Mouse (Mus musculus) heart, embryonic 11.5 days (tissue): Measurements from ENCODE around the gene Slc25a13. TPM values are rescaled to one million over a fixed set of nuclear protein-coding genes. Genes with fewer than 3 reads are reported as not detected.

ENCODE experiments used
- ATAC-seq: fragments of 200-750 bp; cut with Nextera tagmentation; replicated peaks from 2 replicates; pipeline ENCODE4 v1.8.0; 2017; ENCODE audit warnings: moderate library complexity; ENCODE audit not compliant: insufficient number of reproducible peaks, low FRiP score, low TSS enrichment
- H3K27ac ChIP-seq: fragments of 300-500 bp; sonication (generic); 2 replicates; pipeline ENCODE4 v1.5.1; 2014; ENCODE audit warnings: mild to moderate bottlenecking, low read depth, low read length
- H3K27me3 ChIP-seq: fragments of 300-500 bp; sonication (generic); 2 replicates; pipeline ENCODE4 v1.6.1; 2014; ENCODE audit warnings: mild to moderate bottlenecking, low read length, mixed read lengths; ENCODE audit not compliant: control insufficient read depth, insufficient read depth
- H3K36me3 ChIP-seq: fragments of 300-500 bp; sonication (generic); 2 replicates; pipeline ENCODE4 v1.6.1; 2014; ENCODE audit warnings: mild to moderate bottlenecking, low read length, moderate library complexity, mixed read lengths; ENCODE audit not compliant: control insufficient read depth, insufficient read depth
- H3K4me1 ChIP-seq: fragments of 300-500 bp; sonication (generic); 2 replicates; pipeline ENCODE4 v1.6.1; 2014; ENCODE audit warnings: low read length; ENCODE audit not compliant: control insufficient read depth, insufficient read depth
- H3K4me2 ChIP-seq: fragments of 300-500 bp; sonication (generic); 2 replicates; pipeline ENCODE4 v1.6.1; 2014; ENCODE audit warnings: mild to moderate bottlenecking, moderate library complexity
- H3K4me3 ChIP-seq: fragments of 300-500 bp; sonication (generic); 2 replicates; pipeline ENCODE4 v1.5.1; 2014; ENCODE audit warnings: low read depth, low read length
- H3K9ac ChIP-seq: fragments of 300-500 bp; sonication (generic); 2 replicates; pipeline ENCODE4 v1.6.1; 2014; ENCODE audit warnings: mild to moderate bottlenecking, low read depth, low read length, moderate library complexity
- H3K9me3 ChIP-seq: fragments of 300-500 bp; sonication (generic); replicated peaks from 2 replicates; pipeline ENCODE4 v1.6.1; 2016; ENCODE audit warnings: low read length; ENCODE audit not compliant: control insufficient read depth
- WGBS: fragments of 180-500 bp; shearing (Covaris S2); extraction: QIAGEN DNeasy Blood & Tissue Kit; methylation state at CpG from one replicate; pipeline ENCODE4 v1.1.7; 2014; ENCODE audit not compliant: insufficient replicate concordance; 5-methylcytosine and 5-hydroxymethylcytosine counted together
- polyA plus RNA-seq: library from polyadenylated mRNA; unstranded; fragments of >200 nt; fragmentation: Nextera tagmentation; extraction: Ambion mirVana; gene quantifications from 2 replicates; pipeline ENCODE4 v1.2.1, GENCODE M21; 2014

Slc25a13 gene
- polyA plus RNA-seq, 1 experiment from 2014 or later, result 59.4 TPM

GRCm38 (mm10) chr6:6103469-6103868 is 113.5 kb downstream of the Slc25a13 start:
- Histone ChIP-seq H3K9ac (no peak overlapping the region), H3K27me3 (no peaks in the 10 kb centered on the region), H3K4me2 (no peak overlapping the region), H3K36me3 (no peaks in the 10 kb centered on the region; the same call in 1 of the 2 replicates), H3K9me3 (no peaks in the 10 kb centered on the region), H3K27ac (no peak overlapping the region), H3K4me3 (no peak overlapping the region), H3K4me1 (no peaks in the 10 kb centered on the region)
- no peak for ATAC-seq
- WGBS, result 62% methylated on average over 2 of the region's 2 CpGs

GRCm38 (mm10) chr6:6101605-6102004 is 115.4 kb downstream of the Slc25a13 start:
- Histone ChIP-seq H3K9me3 (no peaks in the 10 kb centered on the region), H3K4me1 (no peaks in the 10 kb centered on the region), H3K4me2 (no peak overlapping the region), H3K36me3 (no peaks in the 10 kb centered on the region), H3K27me3 (no peaks in the 10 kb centered on the region), H3K27ac (no peak overlapping the region), H3K9ac (no peak overlapping the region), H3K4me3 (no peak overlapping the region)
- whole genome bisulfite sequencing, result 74% methylated on average over 4 of the region's 4 CpGs
- no peak for ATAC-seq

- Histone ChIP-seq H3K27me3 (no peaks in the 10 kb centered on the region), H3K4me2 (no peak overlapping the region), H3K9ac (no peak overlapping the region), H3K4me3 (no peak overlapping the region), H3K9me3 (no peaks in the 10 kb centered on the region), H3K36me3 (peaks cover 3% of the 10 kb centered on the region; the same call in 1 of the 2 replicates), H3K4me1 (no peaks in the 10 kb centered on the region), H3K27ac (no peak overlapping the region)
- 76% methylated on average over 9 of the region's 9 CpGs for WGBS
- ATAC-seq, result no peak
Measured at GRCm38 (mm10) chr6:6100892-6101480, 116.0 kb downstream of the Slc25a13 start.

GRCm38 (mm10) chr6:6093978-6094377 is 123.0 kb downstream of the Slc25a13 start:
- H3K9ac ChIP-seq, result no peak overlapping the region
- 88% methylated on average over 3 of the region's 3 CpGs for WGBS
- no peak overlapping the region for H3K4me3 ChIP-seq
- no peaks in the 10 kb centered on the region for H3K9me3 ChIP-seq
- ATAC-seq, result no peak
- no peak overlapping the region for H3K27ac ChIP-seq
- H3K27me3 ChIP-seq, result no peaks in the 10 kb centered on the region
- H3K4me1 ChIP-seq, result no peaks in the 10 kb centered on the region
- H3K4me2 ChIP-seq, result no peak overlapping the region
- peaks cover 5% of the 10 kb centered on the region; the same call in 1 of the 2 replicates for H3K36me3 ChIP-seq

- Histone ChIP-seq H3K9me3 (no peaks in the 10 kb centered on the region), H3K36me3 (peaks cover 5% of the 10 kb centered on the region; the same call in 1 of the 2 replicates), H3K4me2 (no peak overlapping the region), H3K4me3 (no peak overlapping the region), H3K4me1 (no peaks in the 10 kb centered on the region), H3K27me3 (no peaks in the 10 kb centered on the region), H3K9ac (no peak overlapping the region), H3K27ac (no peak overlapping the region)
- no peak for ATAC-seq
- 74% methylated on average over 3 of the region's 3 CpGs for WGBS
Measured at GRCm38 (mm10) chr6:6093522-6093921, 123.5 kb downstream of the Slc25a13 start.

- Histone ChIP-seq H3K9me3 (no peaks in the 10 kb centered on the region), H3K4me3 (no peak overlapping the region), H3K27me3 (no peaks in the 10 kb centered on the region), H3K9ac (no peak overlapping the region), H3K27ac (no peak overlapping the region), H3K36me3 (peaks cover 5% of the 10 kb centered on the region; the same call in 1 of the 2 replicates), H3K4me1 (no peaks in the 10 kb centered on the region), H3K4me2 (no peak overlapping the region)
- ATAC-seq, result no peak
- WGBS, result 86% methylated on average over 10 of the region's 10 CpGs
Measured at GRCm38 (mm10) chr6:6092497-6092896, 124.5 kb downstream of the Slc25a13 start.

- H3K4me3 ChIP-seq, result no peak overlapping the region
- H3K9me3 ChIP-seq, result no peaks in the 10 kb centered on the region
- no peaks in the 10 kb centered on the region for H3K4me1 ChIP-seq
- no peak overlapping the region for H3K9ac ChIP-seq
- no peak for ATAC-seq
- H3K27me3 ChIP-seq, result no peaks in the 10 kb centered on the region
- peaks cover 2% of the 10 kb centered on the region; the same call in 1 of the 2 replicates for H3K36me3 ChIP-seq
- 81% methylated on average over 3 of the region's 3 CpGs for WGBS
- H3K27ac ChIP-seq, result no peak overlapping the region
- no peak overlapping the region for H3K4me2 ChIP-seq
Measured at GRCm38 (mm10) chr6:6091016-6091415, 126.0 kb downstream of the Slc25a13 start.

- Histone ChIP-seq H3K9me3 (no peaks in the 10 kb centered on the region), H3K27me3 (no peaks in the 10 kb centered on the region), H3K9ac (no peak overlapping the region), H3K4me3 (no peak overlapping the region), H3K4me1 (no peaks in the 10 kb centered on the region), H3K4me2 (no peak overlapping the region), H3K27ac (no peak overlapping the region), H3K36me3 (no peaks in the 10 kb centered on the region)
- no peak for ATAC-seq
- 77% methylated on average over 4 of the region's 4 CpGs for WGBS
Measured at GRCm38 (mm10) chr6:6088151-6088550, 128.8 kb downstream of the Slc25a13 start.

GRCm38 (mm10) chr6:6080484-6080883 is 136.5 kb downstream of the Slc25a13 start:
- Histone ChIP-seq H3K27ac (no peak overlapping the region), H3K36me3 (no peaks in the 10 kb centered on the region), H3K9ac (no peak overlapping the region), H3K27me3 (no peaks in the 10 kb centered on the region), H3K4me1 (no peaks in the 10 kb centered on the region), H3K4me2 (no peak overlapping the region), H3K9me3 (0 out of 2 replicates have a peak, but pooled peaks cover 3% of the 10 kb centered on the region), H3K4me3 (no peak overlapping the region)
- ATAC-seq, result no peak
- WGBS, result 93% methylated on average over 1 of the region's 1 CpGs
